10 mouse cellular contexts compared by ENCODE assay signal in genomic region chr12:17356853-17357252, GRCm38 (mm10). TPM values are rescaled to one million over a fixed set of nuclear protein-coding genes. Genes with fewer than 3 reads are reported as not detected.
A peak's percentile ranks its signal among the peaks of the same experiment; 100 is the strongest.
DNase-seq lines count a peak whose midpoint lies in the region; ATAC-seq and TF ChIP-seq lines count a peak whose summit lies in the region.
"Had no signal": no experiment of that assay in that cellular context is flagged by ENCODE, and none has a peak within 500 bp of the region (broad histone marks: within the 10 kb centered on the region; RNA-seq: fewer than 3 reads in every experiment).

No protein-coding gene starts in this region.

- H3K27ac ChIP-seq in intestine, postnatal 0 days (ENCODE audit: low read depth, low read length) = no peak overlapping the region
- H3K27ac ChIP-seq in intestine, embryonic 15.5 days = no peak overlapping the region
- H3K27ac ChIP-seq: embryonic facial prominence, embryonic 13.5 days; heart, embryonic 10.5 days had no signal

- no peak overlapping the region for H3K9ac ChIP-seq in intestine, postnatal 0 days (ENCODE audit: low read depth, low read length)
- H3K9ac ChIP-seq in intestine, embryonic 15.5 days = no peak overlapping the region
- H3K9ac ChIP-seq: embryonic facial prominence, embryonic 13.5 days had no signal

- H3K9me3 ChIP-seq in intestine, postnatal 0 days (ENCODE audit: control insufficient read depth) = no peaks in the 10 kb centered on the region
- no peaks in the 10 kb centered on the region for H3K9me3 ChIP-seq in intestine, embryonic 15.5 days
- H3K9me3 ChIP-seq: embryonic facial prominence, embryonic 13.5 days; heart, embryonic 10.5 days had no signal

- H3K27me3 ChIP-seq in intestine, postnatal 0 days (replicated peaks; ENCODE audit: control insufficient read depth, insufficient read depth, low read length) = no peaks in the 10 kb centered on the region
- no peaks in the 10 kb centered on the region for H3K27me3 ChIP-seq in intestine, embryonic 15.5 days (replicated peaks)
- H3K27me3 ChIP-seq: embryonic facial prominence, embryonic 13.5 days had no signal

- TF ChIP-seq CTCF in intestine, postnatal 0 days (IDR thresholded peaks at IDR 0.05; ENCODE audit: low read depth) = peak; percentile 52

- ATAC-seq in intestine, postnatal 0 days = no peak
- no peak for ATAC-seq in intestine, embryonic 15.5 days

- H3K4me2 ChIP-seq in intestine, postnatal 0 days (replicated peaks; ENCODE audit: low read depth) = no peak overlapping the region
- no peak overlapping the region for H3K4me2 ChIP-seq in intestine, embryonic 15.5 days (replicated peaks)
- H3K4me2 ChIP-seq: embryonic facial prominence, embryonic 13.5 days had no signal

- H3K4me1 ChIP-seq in intestine, postnatal 0 days (replicated peaks; ENCODE audit: control insufficient read depth, insufficient read depth, low read length) = no peaks in the 10 kb centered on the region
- H3K4me1 ChIP-seq in intestine, embryonic 15.5 days (replicated peaks) = no peaks in the 10 kb centered on the region
- H3K4me1 ChIP-seq: embryonic facial prominence, embryonic 13.5 days; heart, embryonic 10.5 days had no signal

- peaks cover 48% of the 10 kb centered on the region for H3K36me3 ChIP-seq in intestine, postnatal 0 days (ENCODE audit: control insufficient read depth, insufficient read depth)
- H3K36me3 ChIP-seq in intestine, embryonic 15.5 days = peaks cover 22% of the 10 kb centered on the region

- intact Hi-C loops in left cerebral cortex, postnatal 36 days (cut with DNase I) = no loop called here

- peak; percentile 12 for DNase-seq in thymus, postnatal 4 days
- no peak for DNase-seq in thymus, postnatal 25 days
- DNase-seq in brain, adult 2 months (ENCODE audit: low read depth, low spot score) = peak; percentile 28
- no peak for DNase-seq in spleen, postnatal 36 days (ENCODE audit: low spot score in 2 of 2)
- DNase-seq in left cerebral cortex, postnatal 36 days (ENCODE audit: low spot score in 2 of 2) = no peak
- DNase-seq: right cerebral cortex, postnatal 14 days had no signal

- H3K4me3 ChIP-seq in intestine, postnatal 0 days (ENCODE audit: low read depth, low read length) = no peak overlapping the region
- H3K4me3 ChIP-seq in intestine, embryonic 15.5 days (replicated peaks) = no peak overlapping the region
- H3K4me3 ChIP-seq: embryonic facial prominence, embryonic 13.5 days; heart, embryonic 10.5 days had no signal

- WGBS in intestine, postnatal 0 days = 76% methylated on average over 4 of the region's 4 CpGs
- 81% methylated on average over 4 of the region's 4 CpGs for WGBS in intestine, embryonic 15.5 days

RNA-seq across cellular contexts. Expression of gene Nol10, which starts 8.6 kb away (rescaled TPM):
- polyA plus RNA-seq in intestine, postnatal 0 days (2015; fragmentation: Nextera tagmentation; extraction: Ambion mirVana) = 5.2 and 5.3 TPM in 2 replicates
- 16.7 and 18.9 TPM in 2 replicates for polyA plus RNA-seq in intestine, embryonic 15.5 days (2015; fragmentation: Nextera tagmentation; extraction: Ambion mirVana)
- total RNA-seq in left cerebral cortex, postnatal 36 days (2021) = 10 to 100 TPM; 18.5 to 20.3 TPM

RNA-seq across cellular contexts. Expression of gene Atp6v1c2, which starts 27.7 kb away (rescaled TPM):
- not detected in 2 replicates for polyA plus RNA-seq in intestine, postnatal 0 days (2015; fragmentation: Nextera tagmentation; extraction: Ambion mirVana)
- polyA plus RNA-seq in intestine, embryonic 15.5 days (2015; fragmentation: Nextera tagmentation; extraction: Ambion mirVana) = 0.11 TPM in 1 of 2 replicates, not detected in the other
- 1 to 10 TPM; 3.1 to 5.4 TPM for total RNA-seq in left cerebral cortex, postnatal 36 days (2021)

Comparison
In these comparisons a context has a peak if more than half of its experiments do, and no peak if none do; other contexts are left out.
1. DNase-seq: peak in thymus, postnatal 4 days (single experiment) and brain, adult 2 months (single experiment); none in thymus, postnatal 25 days (single experiment), spleen, postnatal 36 days (0 of 2) and left cerebral cortex, postnatal 36 days (0 of 2).